Mouse (Mus musculus) CH12.LX (cell line): ENCODE data around the gene Ccl17. TPM values are rescaled to one million over a fixed set of nuclear protein-coding genes. Genes with fewer than 3 reads are reported as not detected.
A peak's percentile ranks its signal among the peaks of the same experiment; 100 is the strongest.

Source experiments
- DNase-seq: peaks from one replicate; pipeline ENCODE4 v3.0.0-alpha.2; 2013; ENCODE audit errors: extremely low read depth
- H3K27ac ChIP-seq: 2 replicates; pipeline ENCODE4 v1.5.1; 2012; ENCODE audit warnings: low read depth, mild to moderate bottlenecking, control low read depth, moderate library complexity; ENCODE audit not compliant: insufficient read depth
- H3K27me3 ChIP-seq: replicated peaks from 2 replicates; pipeline ENCODE3; 2012; ENCODE audit warnings: inconsistent platforms
- H3K36me3 ChIP-seq, 2 experiments: replicated peaks in 1 of 2; 2 replicates each; pipeline versions ENCODE3 to v1.6.1; 2012; ENCODE audit warnings: inconsistent platforms in 1 of 2, low read length in 1 of 2, mild to moderate bottlenecking in 1 of 2, mixed read lengths in 1 of 2, moderate library complexity in 1 of 2; ENCODE audit not compliant: control insufficient read depth in 1 of 2, insufficient read depth in 1 of 2
- H3K4me1 ChIP-seq, 2 experiments: 2 replicates each; pipeline ENCODE4 v1.6.1; 2012; ENCODE audit warnings: inconsistent platforms in 1 of 2, moderate library complexity in 1 of 2; ENCODE audit not compliant: insufficient read depth in 2 of 2, control insufficient read depth in 1 of 2
- H3K4me2 ChIP-seq: 2 replicates; pipeline ENCODE4 v1.6.1; 2012; ENCODE audit warnings: low read depth, mild to moderate bottlenecking, control low read depth; ENCODE audit not compliant: poor library complexity, insufficient read depth, severe bottlenecking
- H3K4me3 ChIP-seq, 3 experiments: fragments of 150-350 bp in 1 of 3; sonication (generic) in 1 of 3; replicated peaks in 1 of 3; 2 replicates each; pipeline versions ENCODE3 to v1.5.1; 2011 to 2012; ENCODE audit warnings: low read depth in 2 of 3, low read length in 2 of 3, mild to moderate bottlenecking in 2 of 3, moderate library complexity in 2 of 3, control low read depth in 1 of 3, improper control_type of control experiment in 1 of 3, inconsistent platforms in 1 of 3, mixed read lengths in 1 of 3; ENCODE audit not compliant: poor library complexity in 1 of 3
- H3K79me2 ChIP-seq: replicated peaks from 2 replicates; pipeline ENCODE4 v1.6.1; 2012; ENCODE audit warnings: mild to moderate bottlenecking, moderate library complexity; ENCODE audit not compliant: control insufficient read depth, poor library complexity, insufficient read depth, severe bottlenecking; ENCODE audit errors: extremely low read depth
- H3K9ac ChIP-seq: 2 replicates; pipeline ENCODE4 v1.6.1; 2012; ENCODE audit warnings: low read depth, mild to moderate bottlenecking, control low read depth, moderate library complexity; ENCODE audit not compliant: insufficient read depth
- H3K9me3 ChIP-seq: replicated peaks from 2 replicates; pipeline ENCODE3; 2012; ENCODE audit warnings: low read length, inconsistent platforms, mixed read lengths
- BHLHE40 ChIP-seq: IDR thresholded peaks from 2 replicates; pipeline ENCODE4 v1.6.1; 2011; ENCODE audit warnings: mild to moderate bottlenecking, low read depth, low read length, improper control_type of control experiment
- CHD1 ChIP-seq: IDR thresholded peaks from 2 replicates; pipeline ENCODE4 v1.6.1; 2012; ENCODE audit warnings: low read depth, low read length, improper control_type of control experiment, inconsistent platforms
- CHD2 ChIP-seq: IDR thresholded peaks from 2 replicates; pipeline ENCODE4 v1.6.1; 2011; ENCODE audit warnings: low read length, improper control_type of control experiment
- CTCF ChIP-seq, 2 experiments: IDR thresholded peaks in 1 of 2; conservative IDR thresholded peaks in 1 of 2; 2 replicates each; pipeline ENCODE4 v1.5.1; 2011 to 2012; ENCODE audit warnings: low read depth in 2 of 2, low read length in 2 of 2, improper control_type of control experiment in 1 of 2, inconsistent platforms in 1 of 2, mild to moderate bottlenecking in 1 of 2, moderate library complexity in 1 of 2
- E2F4 ChIP-seq: IDR thresholded peaks from 2 replicates; pipeline ENCODE4 v1.6.1; 2011; ENCODE audit warnings: low read depth, low read length, improper control_type of control experiment; ENCODE audit not compliant: insufficient replicate concordance
- ELF1 ChIP-seq: IDR thresholded peaks from 2 replicates; pipeline ENCODE4 v1.6.1; 2014; ENCODE audit warnings: low read depth, mild to moderate bottlenecking, inconsistent platforms, low read length, improper control_type of control experiment
- EP300 ChIP-seq: IDR thresholded peaks from 2 replicates; pipeline ENCODE4 v1.6.1; 2011; ENCODE audit warnings: low read length, improper control_type of control experiment
- ETS1 ChIP-seq: conservative IDR thresholded peaks from 2 replicates; pipeline ENCODE4 v1.6.1; 2012; ENCODE audit warnings: low read depth, mild to moderate bottlenecking, inconsistent platforms, low read length, improper control_type of control experiment, moderate library complexity
- GABPA ChIP-seq: IDR thresholded peaks from 2 replicates; pipeline ENCODE4 v1.6.1; 2012; ENCODE audit warnings: low read depth, low read length, improper control_type of control experiment, inconsistent platforms; ENCODE audit not compliant: insufficient replicate concordance
- HCFC1 ChIP-seq: IDR thresholded peaks from 2 replicates; pipeline ENCODE4 v1.6.1; 2012; ENCODE audit warnings: low read depth, mild to moderate bottlenecking, inconsistent platforms, low read length, improper control_type of control experiment
- IRF4 ChIP-seq: IDR thresholded peaks from 2 replicates; pipeline ENCODE4 v1.6.1; 2014; ENCODE audit warnings: low read depth, mild to moderate bottlenecking, inconsistent platforms, low read length, improper control_type of control experiment
- JUN ChIP-seq: IDR thresholded peaks from 2 replicates; pipeline ENCODE4 v1.6.1; 2011; ENCODE audit warnings: low read depth, mild to moderate bottlenecking, low read length, improper control_type of control experiment, moderate library complexity; ENCODE audit not compliant: insufficient read depth
- JUND ChIP-seq: conservative IDR thresholded peaks from 2 replicates; pipeline ENCODE4 v1.6.1; 2011; ENCODE audit warnings: low read depth, low read length, improper control_type of control experiment
- KAT2A ChIP-seq: IDR thresholded peaks from 2 replicates; pipeline ENCODE4 v1.6.1; 2012; ENCODE audit warnings: low read length, improper control_type of control experiment, inconsistent platforms; ENCODE audit not compliant: insufficient replicate concordance
- MAFK ChIP-seq: IDR thresholded peaks from 2 replicates; pipeline ENCODE4 v1.6.1; 2011; ENCODE audit warnings: low read length, improper control_type of control experiment; ENCODE audit not compliant: insufficient replicate concordance
- MAX ChIP-seq: IDR thresholded peaks from 2 replicates; pipeline ENCODE4 v1.6.1; 2011; ENCODE audit warnings: low read length, improper control_type of control experiment
- MAZ ChIP-seq: IDR thresholded peaks from 2 replicates; pipeline ENCODE4 v1.6.1; 2012; ENCODE audit warnings: low read depth, mild to moderate bottlenecking, inconsistent platforms, low read length, improper control_type of control experiment, moderate library complexity
- MEF2A ChIP-seq: IDR thresholded peaks from 2 replicates; pipeline ENCODE4 v1.6.1; 2014; ENCODE audit warnings: low read depth, mild to moderate bottlenecking, inconsistent platforms, low read length, improper control_type of control experiment, borderline replicate concordance
- MXI1 ChIP-seq: IDR thresholded peaks from 2 replicates; pipeline ENCODE4 v1.6.1; 2011; ENCODE audit warnings: mild to moderate bottlenecking, low read depth, low read length, improper control_type of control experiment
- MYC ChIP-seq: IDR thresholded peaks from 2 replicates; pipeline ENCODE4 v1.6.1; 2011; ENCODE audit warnings: low read depth, mild to moderate bottlenecking, improper control_type of control experiment, low read length
- NELFE ChIP-seq: IDR thresholded peaks from 2 replicates; pipeline ENCODE4 v1.6.1; 2011; ENCODE audit warnings: low read depth, low read length, improper control_type of control experiment
- NRF1 ChIP-seq: IDR thresholded peaks from 2 replicates; pipeline ENCODE4 v1.6.1; 2014; ENCODE audit warnings: low read depth, mild to moderate bottlenecking, inconsistent platforms, low read length, improper control_type of control experiment, moderate library complexity
- PAX5 ChIP-seq: IDR thresholded peaks from 2 replicates; pipeline ENCODE4 v1.6.1; 2012; ENCODE audit warnings: low read length, inconsistent platforms, mixed read lengths
- POLR2A ChIP-seq: IDR thresholded peaks from 2 replicates; pipeline ENCODE4 v1.6.1; 2011; ENCODE audit warnings: low read depth, mild to moderate bottlenecking, improper control_type of control experiment, low read length
- POLR2AphosphoS2 ChIP-seq: IDR thresholded peaks from 2 replicates; pipeline ENCODE4 v1.6.1; 2011; ENCODE audit warnings: low read depth, low read length, improper control_type of control experiment
- RAD21 ChIP-seq: IDR thresholded peaks from 2 replicates; pipeline ENCODE4 v1.6.1; 2011; ENCODE audit warnings: low read depth, mild to moderate bottlenecking, low read length, improper control_type of control experiment, moderate library complexity
- RCOR1 ChIP-seq: conservative IDR thresholded peaks from 2 replicates; pipeline ENCODE4 v1.6.1; 2012; ENCODE audit warnings: low read depth, mild to moderate bottlenecking, inconsistent platforms, low read length, improper control_type of control experiment
- SIN3A ChIP-seq: IDR thresholded peaks from 2 replicates; pipeline ENCODE4 v1.6.1; 2012; ENCODE audit warnings: low read length, improper control_type of control experiment, inconsistent platforms
- SMC3 ChIP-seq: IDR thresholded peaks from 2 replicates; pipeline ENCODE4 v1.6.1; 2011; ENCODE audit warnings: low read depth, low read length, improper control_type of control experiment
- TBP ChIP-seq: conservative IDR thresholded peaks from 2 replicates; pipeline ENCODE4 v1.6.1; 2011; ENCODE audit warnings: low read depth, low read length, improper control_type of control experiment
- TCF12 ChIP-seq: IDR thresholded peaks from 2 replicates; pipeline ENCODE4 v1.6.1; 2014; ENCODE audit warnings: low read depth, mild to moderate bottlenecking, inconsistent platforms, low read length, improper control_type of control experiment
- UBTF ChIP-seq: IDR thresholded peaks from 2 replicates; pipeline ENCODE4 v1.6.1; 2012; ENCODE audit warnings: low read depth, mild to moderate bottlenecking, inconsistent platforms, low read length, improper control_type of control experiment, moderate library complexity
- USF1 ChIP-seq: IDR thresholded peaks from 2 replicates; pipeline ENCODE4 v1.6.1; 2014; ENCODE audit warnings: low read depth, mild to moderate bottlenecking, inconsistent platforms, low read length, improper control_type of control experiment
- USF2 ChIP-seq: conservative IDR thresholded peaks from 2 replicates; pipeline ENCODE4 v1.6.1; 2011; ENCODE audit warnings: low read depth, low read length, improper control_type of control experiment
- ZC3H11A ChIP-seq: IDR thresholded peaks from 2 replicates; pipeline ENCODE4 v1.6.1; 2012; ENCODE audit warnings: low read depth, mild to moderate bottlenecking, inconsistent platforms, low read length, improper control_type of control experiment
- ZKSCAN1 ChIP-seq: IDR thresholded peaks from 2 replicates; pipeline ENCODE4 v1.6.1; 2012; ENCODE audit warnings: low read depth, inconsistent platforms, low read length, improper control_type of control experiment, borderline replicate concordance
- ZMIZ1 ChIP-seq: IDR thresholded peaks from 2 replicates; pipeline ENCODE4 v1.6.1; 2012; ENCODE audit warnings: low read depth, mild to moderate bottlenecking, inconsistent platforms, low read length, improper control_type of control experiment
- ZNF384 ChIP-seq: IDR thresholded peaks from 2 replicates; pipeline ENCODE4 v1.6.1; 2012; ENCODE audit warnings: low read depth, low read length, improper control_type of control experiment, inconsistent platforms
- dilution Hi-C: fragments of 300-500 bp; cut with MboI; formaldehyde crosslinking; loops from 2 replicates; pipeline ENCODE4 v1.14.3; 2020; ENCODE audit warnings: low sequenced_read_pairs; ENCODE audit not compliant: extremely low pct_unique_long_range_greater_than_20kb, extremely low pct_ligation_motif_present
- in situ Hi-C: fragments of 300-500 bp; cut with MboI; formaldehyde crosslinking; loops from 3 replicates; pipeline ENCODE4 v1.14.3; 2019; ENCODE audit warnings: low sequenced_read_pairs, low pct_ligation_motif_present, low pct_unique_long_range_greater_than_20kb, mixed read lengths
- polyA plus RNA-seq: library from polyadenylated mRNA; unstranded; fragments of >175 nt; gene quantifications from 2 replicates; pipeline ENCODE4 v1.2.1, GENCODE M21; 2012; ENCODE audit warnings: low read depth; ENCODE audit not compliant: insufficient read length
- total RNA-seq, 2 experiments: library from RNA; depleted of rRNA; stranded (reverse); fragments of 300-350 nt in 1 of 2; fragments of >200 nt in 1 of 2; gene quantifications; 2 replicates each; pipeline ENCODE4 v1.2.3; 2012 to 2014

Ccl17 gene
- total and polyA plus RNA-seq, 3 experiments, result 1.3 to 2.6 (median 2.1) TPM

DNA sequence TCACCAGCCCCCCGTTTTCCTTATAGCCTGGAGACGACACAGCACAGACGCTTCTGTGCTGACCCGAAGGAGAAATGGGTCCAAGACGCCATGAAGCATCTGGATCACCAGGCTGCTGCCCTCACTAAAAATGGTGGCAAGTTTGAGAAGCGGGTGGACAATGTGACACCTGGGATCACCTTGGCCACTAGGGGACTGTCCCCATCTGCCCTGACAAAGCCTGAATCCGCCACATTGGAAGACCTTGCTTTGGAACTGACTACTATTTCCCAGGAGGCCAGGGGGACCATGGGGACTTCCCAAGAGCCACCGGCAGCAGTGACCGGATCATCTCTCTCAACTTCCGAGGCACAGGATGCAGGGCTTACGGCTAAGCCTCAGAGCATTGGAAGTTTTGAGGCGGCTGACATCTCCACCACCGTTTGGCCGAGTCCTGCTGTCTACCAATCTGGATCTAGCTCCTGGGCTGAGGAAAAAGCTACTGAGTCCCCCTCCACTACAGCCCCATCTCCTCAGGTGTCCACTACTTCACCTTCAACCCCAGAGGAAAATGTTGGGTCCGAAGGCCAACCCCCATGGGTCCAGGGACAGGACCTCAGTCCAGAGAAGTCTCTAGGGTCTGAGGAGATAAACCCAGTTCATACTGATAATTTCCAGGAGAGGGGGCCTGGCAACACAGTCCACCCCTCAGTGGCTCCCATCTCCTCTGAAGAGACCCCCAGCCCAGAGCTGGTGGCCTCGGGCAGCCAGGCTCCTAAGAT is 30.5 kb upstream of the Ccl17 start:
- TF ChIP-seq SMC3, result 0 out of 2 replicates have a peak, but pooled peaks have one; percentile 1
- peak; percentile 64 for TF ChIP-seq ETS1
- TF ChIP-seq MAX, result peak; percentile 71; the same call in 1 of the 2 replicates
- no peak for TF ChIP-seq ZC3H11A
- TF ChIP-seq SIN3A, result no peak; the same call in none of the 2 replicates
- TF ChIP-seq KAT2A, result no peak; the same call in 1 of the 2 replicates
- no peak for TF ChIP-seq UBTF
- no peak for TF ChIP-seq GABPA
- TF ChIP-seq JUND, result no peak
- no peak for TF ChIP-seq JUN
- TF ChIP-seq CTCF (conservative IDR thresholded peaks at IDR 0.05 in 1 of 2, IDR thresholded peaks at IDR 0.05 in 1 of 2; ENCODE audit: low read depth in 2 of 2, low read length in 2 of 2), result peak; percentile 26 to 28; a peak in 2 of 4 replicates
- peak; percentile 81 for TF ChIP-seq IRF4
- TF ChIP-seq ZMIZ1, result peak; percentile 66
- no peak for TF ChIP-seq MYC
- no peak for TF ChIP-seq MAFK
- peak; percentile 49; the same call in 1 of the 2 replicates for TF ChIP-seq CHD1
- no peak for TF ChIP-seq RAD21
- no peak for TF ChIP-seq E2F4
- 0 out of 2 replicates have a peak, but pooled peaks have one; percentile 8 for TF ChIP-seq CHD2
- peak; percentile 64 for TF ChIP-seq POLR2A
- TF ChIP-seq NRF1, result no peak; the same call in 1 of the 2 replicates
- no peak; the same call in 1 of the 2 replicates for TF ChIP-seq HCFC1
- peak; percentile 86 for TF ChIP-seq POLR2AphosphoS2
- no peak for TF ChIP-seq MXI1
- TF ChIP-seq ZNF384, result no peak
- TF ChIP-seq RCOR1, result no peak; the same call in 1 of the 2 replicates
- peak; percentile 39; the same call in 1 of the 2 replicates for TF ChIP-seq BHLHE40
- TF ChIP-seq MAZ, result peak; percentile 6
- no peak; the same call in 1 of the 2 replicates for TF ChIP-seq TBP
- peak; percentile 85 for TF ChIP-seq TCF12
- no peak for TF ChIP-seq PAX5
- no peak for TF ChIP-seq USF1
- no peak for TF ChIP-seq NELFE
- peak; percentile 70 for TF ChIP-seq MEF2A
- TF ChIP-seq ZKSCAN1, result no peak
- peak; percentile 34; the same call in 1 of the 2 replicates for TF ChIP-seq USF2
- TF ChIP-seq EP300, result peak; percentile 67
- no peak; the same call in none of the 2 replicates for TF ChIP-seq ELF1
- Histone ChIP-seq H3K9ac (peak overlapping the region; percentile 97), H3K27ac (peak overlapping the region; percentile 97), H3K9me3 (no peaks in the 10 kb centered on the region), H3K4me3 (peak overlapping the region; percentile 72 to 84 (median 78)), H3K4me2 (peak overlapping the region; percentile 80), H3K79me2 (peaks cover 2% of the 10 kb centered on the region; the same call in 1 of the 2 replicates), H3K27me3 (no peaks in the 10 kb centered on the region), H3K4me1 (peaks cover 30 to 67% of the 10 kb centered on the region in 2 experiments), H3K36me3 (peaks cover 0 to 21% of the 10 kb centered on the region in 2 experiments)
- peak; percentile 94 for DNase-seq
- in situ Hi-C loops (loop anchor here (5.0 kb wide), 2 partner anchors 37 to 72 kb away; no protein-coding TSS in a partner anchor), dilution Hi-C loops (no loop called here)
